Mouse (Mus musculus) liver, adult 2 months (tissue): ENCODE measurements around the gene Psat1.

Experiments used
- CTCF ChIP-seq: fragments of 200-500 bp; IDR thresholded peaks from 2 replicates; pipeline ENCODE4 v1.5.1; 2011; ENCODE audit warnings: low read depth, low read length, control low read depth
- POLR2A ChIP-seq: fragments of 200-500 bp; IDR thresholded peaks from 2 replicates; pipeline ENCODE4 v1.6.1; 2011; ENCODE audit warnings: low read length, control low read depth; ENCODE audit not compliant: insufficient read depth; ENCODE audit errors: extremely low read depth

- TF ChIP-seq POLR2A (no peak), CTCF (no peak)
Measured at GRCm38 (mm10) chr19:15866126-15866525, 81.0 kb downstream of the Psat1 start.
